Comparison of ENCODE assay signal across 26 mouse cellular contexts in the genomic region with DNA sequence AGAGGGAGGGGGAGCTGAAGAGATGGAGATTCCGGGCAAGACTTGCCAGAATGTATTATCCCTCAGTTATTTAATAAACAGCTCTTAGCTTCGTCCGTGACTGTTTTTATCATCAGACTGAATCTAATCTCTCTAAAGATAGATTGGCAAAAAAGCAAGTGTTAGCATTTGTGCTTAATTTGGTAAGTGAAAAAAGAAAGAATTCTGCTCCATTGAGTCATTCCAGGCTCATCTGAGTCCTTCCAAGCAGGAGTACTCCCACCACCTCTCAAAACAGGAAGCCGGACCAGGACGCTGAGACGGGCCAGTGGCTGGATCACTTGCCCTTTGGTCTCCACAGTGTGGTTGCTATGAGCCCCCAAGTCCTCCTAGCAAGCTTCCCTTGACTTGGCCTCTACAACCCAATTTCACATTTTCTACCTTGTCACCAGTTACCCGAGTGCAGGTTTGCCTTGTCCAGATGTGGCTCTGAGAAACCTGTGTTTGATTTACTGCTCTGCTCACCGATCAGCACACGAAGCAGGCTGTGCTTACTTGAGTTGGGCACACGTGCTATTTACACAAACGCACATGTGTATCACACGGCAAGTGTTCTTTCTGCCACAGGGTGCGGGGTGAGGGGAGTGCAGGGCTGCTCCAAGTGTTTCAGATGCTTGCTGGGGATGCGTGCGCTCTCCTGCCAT.
DNase-seq lines count a peak whose midpoint lies in the region; ATAC-seq and TF ChIP-seq lines count a peak whose summit lies in the region.
"Had no signal": no experiment of that assay in that cellular context is flagged by ENCODE, and none has a peak within 500 bp of the region (broad histone marks: within the 10 kb centered on the region; RNA-seq: fewer than 3 reads in every experiment).

No protein-coding gene starts in this region.

- peak; percentile 18 for DNase-seq in embryo, embryonic 11 days
- DNase-seq in embryo, embryonic 9.5 days (ENCODE audit: extremely low spot score), result no peak
- peak; percentile 10 to 40 for DNase-seq in left cerebral cortex, postnatal 14 days (ENCODE audit: low spot score in 2 of 2)
- no peak for DNase-seq in left cerebral cortex, adult 18-20 months (ENCODE audit: low spot score in 2 of 2)
- no peak for DNase-seq in embryonic facial prominence, embryonic 10.5 days (ENCODE audit: low spot score)
- no peak for DNase-seq in limb, embryonic 14.5 days (ENCODE audit: low spot score)
- DNase-seq in kidney, adult 8-10 months, result no peak
- DNase-seq in neural tube, embryonic 10.5 days (ENCODE audit: extremely low spot score, low spot score), result no peak
- DNase-seq: adrenal gland, postnatal 14 days; cerebellum, adult 11-12 months; cerebellum, postnatal 14 days; heart, postnatal 10 days; kidney, adult 18-20 months; kidney, postnatal 14 days; liver, embryonic 13.5 days; lung, embryonic 14.5 days; lung, postnatal 36 days; thymus, postnatal 14 days had no signal

- H3K4me3 ChIP-seq in embryonic facial prominence, embryonic 10.5 days, result no peak overlapping the region
- H3K4me3 ChIP-seq in limb, embryonic 14.5 days (replicated peaks; ENCODE audit: low read length), result no peak overlapping the region
- H3K4me3 ChIP-seq: erythroblast, embryonic 14.5 days; forebrain, embryonic 13.5 days; left cerebral cortex, adult 2 months; limb, embryonic 12.5 days; liver, embryonic 13.5 days had no signal

- intact Hi-C loops in left cerebral cortex, postnatal 14 days (cut with DNase I), result no loop called here

- H3K4me2 ChIP-seq in limb, embryonic 14.5 days (replicated peaks; ENCODE audit: low read depth, low read length, severe bottlenecking), result no peak overlapping the region
- H3K4me2 ChIP-seq: forebrain, embryonic 13.5 days; heart, embryonic 11.5 days; hindbrain, embryonic 14.5 days; limb, embryonic 12.5 days; liver, embryonic 13.5 days; lung, embryonic 14.5 days had no signal

- peak overlapping the region; percentile 24; the same call in 1 of the 2 replicates for H3K27ac ChIP-seq in embryonic facial prominence, embryonic 10.5 days (replicated peaks)
- no peak overlapping the region for H3K27ac ChIP-seq in limb, embryonic 14.5 days (replicated peaks; ENCODE audit: low read depth, low read length)
- H3K27ac ChIP-seq: forebrain, embryonic 13.5 days; hindbrain, embryonic 14.5 days; left cerebral cortex, adult 2 months; limb, embryonic 12.5 days; liver, embryonic 13.5 days had no signal

- H3K27me3 ChIP-seq in embryonic facial prominence, embryonic 10.5 days (replicated peaks; ENCODE audit: low read depth, poor library complexity, severe bottlenecking), result no peaks in the 10 kb centered on the region
- H3K27me3 ChIP-seq in limb, embryonic 14.5 days (ENCODE audit: control insufficient read depth, insufficient read depth, low read length), result no peaks in the 10 kb centered on the region
- H3K27me3 ChIP-seq: limb, embryonic 12.5 days; liver, embryonic 13.5 days; Patski had no signal

- H3K9ac ChIP-seq in limb, embryonic 14.5 days (ENCODE audit: low read depth, low read length, severe bottlenecking), result no peak overlapping the region
- H3K9ac ChIP-seq: forebrain, embryonic 13.5 days; hindbrain, embryonic 14.5 days; limb, embryonic 12.5 days; liver, embryonic 13.5 days; lung, embryonic 14.5 days had no signal

- ATAC-seq in limb, embryonic 14.5 days (ENCODE audit: low FRiP score, low read depth), result 0 out of 2 replicates have a peak, but pooled peaks have one; percentile 5
- ATAC-seq: activated CD4-positive, CD25-positive, alpha-beta regulatory T cell, adult 4 months; forebrain, embryonic 13.5 days; Patski had no signal

- no peak for TF ChIP-seq POLR2A in limb, embryonic 14.5 days (IDR thresholded peaks at IDR 0.05; ENCODE audit: borderline replicate concordance, extremely low read depth, insufficient read depth, insufficient read length)

- no peaks in the 10 kb centered on the region for H3K9me3 ChIP-seq in embryonic facial prominence, embryonic 10.5 days
- H3K9me3 ChIP-seq in limb, embryonic 14.5 days (ENCODE audit: control insufficient read depth, low read length), result no peaks in the 10 kb centered on the region
- H3K9me3 ChIP-seq: forebrain, embryonic 13.5 days; limb, embryonic 12.5 days; liver, embryonic 13.5 days had no signal

- H3K36me3 ChIP-seq in embryonic facial prominence, embryonic 10.5 days (replicated peaks), result no peaks in the 10 kb centered on the region
- no peaks in the 10 kb centered on the region for H3K36me3 ChIP-seq in limb, embryonic 14.5 days (ENCODE audit: control insufficient read depth, insufficient read depth, low read length)
- H3K36me3 ChIP-seq: limb, embryonic 12.5 days; liver, embryonic 13.5 days had no signal

- peaks cover 37% of the 10 kb centered on the region for H3K4me1 ChIP-seq in embryonic facial prominence, embryonic 10.5 days
- H3K4me1 ChIP-seq in limb, embryonic 14.5 days (ENCODE audit: control insufficient read depth, insufficient read depth, low read length), result peaks cover 12% of the 10 kb centered on the region
- H3K4me1 ChIP-seq: liver, embryonic 13.5 days had no signal

- 77% methylated on average over 15 of the region's 15 CpGs for WGBS in embryonic facial prominence, embryonic 10.5 days
- 49% methylated on average over 15 of the region's 15 CpGs for WGBS in limb, embryonic 14.5 days

Comparison
In these comparisons a context has a peak if more than half of its experiments do, and no peak if none do; other contexts are left out.
1. DNase-seq: peak in embryo, embryonic 11 days (single experiment) and left cerebral cortex, postnatal 14 days (2 of 2); none in embryo, embryonic 9.5 days (single experiment), left cerebral cortex, adult 18-20 months (0 of 2), embryonic facial prominence, embryonic 10.5 days (single experiment), limb, embryonic 14.5 days (single experiment), kidney, adult 8-10 months (0 of 2) and neural tube, embryonic 10.5 days (single experiment).